Mouse (Mus musculus) kidney, postnatal 25 days (tissue): ENCODE results near the gene G6pc3.
A peak's percentile ranks its signal among the peaks of the same experiment; 100 is the strongest.

Experiments
- DNase-seq, 2 experiments: peaks; one replicate each; pipeline ENCODE4 v3.0.0; 2021; ENCODE audit warnings: mixed read lengths in 2 of 2

G6pc3 gene

DNA sequence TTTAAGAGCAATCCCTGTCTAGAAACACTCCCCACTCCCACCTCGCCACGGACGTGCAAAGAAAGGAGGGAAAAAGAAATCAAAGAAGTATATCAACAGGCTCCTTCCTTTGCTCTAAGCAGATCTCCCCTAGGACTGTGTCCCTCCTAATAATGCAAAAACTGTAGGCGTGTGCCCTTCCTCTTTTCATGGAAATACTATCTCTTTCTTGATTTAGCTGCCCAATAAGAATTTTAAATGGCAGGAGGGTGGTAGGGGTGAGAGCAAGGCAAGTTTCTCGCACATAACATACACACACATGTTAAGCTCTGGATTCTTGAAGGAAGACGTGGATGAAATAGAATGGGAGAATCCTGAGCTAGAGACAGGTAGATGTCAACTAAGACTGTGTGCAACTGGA lies 440 bp upstream of the G6pc3 start:
- no peak for DNase-seq

DNA sequence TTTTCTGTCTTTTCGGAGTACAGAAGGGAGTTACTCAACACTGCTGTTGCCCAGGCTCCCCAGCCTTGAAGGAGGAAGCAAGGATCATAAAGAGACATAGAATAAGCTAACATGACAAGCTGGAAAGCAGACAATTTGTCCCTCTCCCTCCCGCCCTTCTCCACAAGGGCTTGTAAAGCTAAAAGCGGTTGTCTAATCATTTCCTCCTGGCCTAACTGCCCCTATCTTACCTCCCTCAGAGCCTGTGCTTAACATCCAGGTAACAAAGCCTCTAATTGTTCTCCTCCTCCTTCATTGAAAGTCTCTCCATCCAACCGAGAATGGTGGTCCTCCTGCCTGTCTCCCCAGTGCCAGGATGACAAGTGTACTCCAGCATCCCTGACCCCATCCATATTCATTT lies 1.4 kb downstream of the G6pc3 start:
- DNase-seq: no peak

DNA sequence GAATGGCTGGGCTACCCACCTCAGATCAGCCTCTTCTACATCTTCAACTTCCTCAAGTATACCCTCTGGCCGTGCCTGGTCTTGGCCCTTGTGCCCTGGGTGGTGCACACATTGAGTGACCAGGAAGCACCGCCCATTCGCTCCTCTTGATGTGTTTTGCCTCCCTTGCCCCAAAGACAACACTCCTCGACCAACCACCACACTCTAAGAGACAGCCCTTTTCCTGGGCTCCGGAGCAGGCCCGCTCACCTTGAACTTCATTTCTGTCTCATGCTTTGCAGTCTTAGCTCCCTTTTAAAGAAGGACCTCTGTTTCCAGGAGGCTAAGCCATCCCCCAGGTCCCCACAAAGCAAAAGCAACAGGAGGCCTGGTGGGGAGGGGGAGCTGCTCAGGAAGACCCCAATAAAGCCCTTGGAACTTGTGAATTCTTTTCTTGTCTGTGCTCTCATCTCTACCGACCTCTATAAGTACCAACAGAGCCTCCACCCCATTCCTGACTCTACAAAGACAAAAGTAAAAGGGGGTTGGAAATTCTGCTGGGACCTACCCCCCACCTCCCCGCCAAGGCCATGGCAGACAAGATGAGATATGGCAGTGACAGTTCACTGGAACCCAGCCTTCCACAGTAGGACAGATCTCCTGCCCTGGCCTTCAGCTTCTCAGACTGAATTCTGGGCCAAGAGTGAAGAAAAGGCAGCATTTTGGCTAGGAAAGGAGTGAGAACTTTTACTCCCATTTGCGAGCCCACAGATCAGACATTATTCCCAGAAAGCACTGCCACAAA lies 4.4 kb downstream of the G6pc3 start:
- DNase-seq: no peak

DNA sequence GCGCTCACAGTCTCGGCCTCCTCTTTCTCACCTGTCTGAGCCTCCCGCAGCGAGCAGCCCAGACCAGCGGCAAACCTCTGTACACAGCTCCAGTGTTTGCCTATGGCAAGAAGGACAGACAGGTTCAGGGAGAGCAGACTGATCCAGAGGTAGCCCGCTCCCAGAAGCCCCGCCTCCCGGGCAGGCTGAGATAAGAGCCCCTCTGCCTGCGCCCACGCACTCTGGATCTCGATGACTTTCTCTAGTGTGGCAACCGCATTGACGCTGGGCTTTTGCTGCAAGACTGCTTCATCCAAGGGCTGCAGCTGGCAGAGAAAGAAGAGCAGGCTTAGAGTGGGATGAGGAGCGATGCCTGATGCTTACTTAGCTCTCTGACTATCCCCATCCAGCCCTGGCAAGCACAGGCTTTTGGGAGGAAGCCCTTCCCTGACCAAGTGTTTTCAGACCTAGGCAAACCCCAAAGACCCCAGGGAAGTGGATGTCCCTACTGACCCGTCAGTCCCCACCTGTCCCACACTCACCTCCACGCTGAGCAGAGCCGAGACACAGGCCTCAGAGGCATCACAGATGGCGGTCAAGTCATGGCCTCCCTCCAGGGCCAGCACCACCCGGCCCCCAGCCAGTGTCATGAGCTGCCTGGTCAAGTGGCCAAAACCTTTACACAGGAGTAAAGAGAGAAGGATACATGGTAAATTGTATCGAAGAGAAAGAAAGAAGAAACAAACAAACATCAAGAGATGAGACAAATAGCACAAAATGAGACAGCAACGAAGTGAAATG lies 6.8 kb downstream of the G6pc3 start:
- DNase-seq: peak in 1 of 2 experiments; percentile 35

DNA sequence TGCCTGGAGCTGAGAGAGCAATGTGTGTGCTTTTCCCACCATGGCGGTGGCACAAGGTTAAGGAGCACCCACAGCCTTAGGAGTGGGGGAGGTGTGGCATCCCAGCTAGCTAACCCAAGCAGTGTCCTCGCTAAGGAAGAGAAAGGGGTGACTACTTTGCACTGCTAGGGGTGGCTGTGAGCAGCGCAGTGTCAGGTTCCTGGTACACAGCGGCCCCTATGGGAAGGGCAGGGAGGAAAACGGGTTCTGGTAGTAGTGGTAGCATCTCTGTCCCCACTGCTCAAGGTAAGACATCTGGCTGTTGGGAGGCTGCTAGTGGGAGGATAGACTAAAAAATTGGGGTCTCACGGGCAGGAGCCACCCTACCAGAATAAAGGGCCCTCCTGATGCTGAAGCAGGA lies 8.8 kb downstream of the G6pc3 start:
- peak in 1 of 2 experiments; percentile 15 for DNase-seq

DNA sequence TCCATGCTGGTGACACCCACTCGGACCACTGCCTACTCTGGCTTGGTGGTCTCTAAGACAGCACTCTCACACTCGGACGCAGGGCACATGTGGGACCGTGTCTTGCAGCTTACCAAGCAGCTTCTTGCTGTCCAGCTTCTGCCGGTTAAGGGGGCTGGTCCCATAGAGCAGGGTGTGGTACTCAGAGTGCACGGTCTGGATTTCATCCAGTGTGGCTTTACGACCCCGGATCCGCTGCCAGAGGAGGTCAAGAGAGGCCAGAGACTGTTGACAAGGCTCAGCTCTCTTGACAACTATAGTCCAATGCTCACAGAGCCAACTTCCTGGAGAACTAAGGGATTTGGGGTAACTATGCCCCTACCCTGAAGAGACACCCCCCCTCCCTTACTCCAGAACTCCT lies 10.4 kb downstream of the G6pc3 start:
- DNase-seq: peak in 1 of 2 experiments; percentile 34

DNA sequence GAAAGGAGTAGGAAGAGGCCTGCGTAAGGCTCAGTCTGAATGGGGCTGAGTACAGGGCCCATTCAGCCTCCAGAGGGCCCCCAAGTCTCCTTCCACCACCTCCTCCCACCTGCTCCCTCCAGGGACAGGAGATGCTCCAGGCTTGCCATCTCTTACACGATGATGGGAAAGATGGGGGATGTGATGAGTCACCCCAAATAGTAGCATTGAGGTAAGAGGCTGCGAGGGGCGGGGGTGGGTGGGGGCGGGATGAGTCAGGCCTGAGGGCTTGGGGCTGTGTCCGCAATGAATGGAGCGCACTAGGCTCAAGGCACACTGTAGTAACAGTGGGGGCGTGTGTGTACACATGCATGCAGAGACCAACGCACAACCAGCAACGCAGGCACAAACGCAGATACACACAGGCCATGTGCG lies 12.0 kb downstream of the G6pc3 start:
- no peak for DNase-seq

DNA sequence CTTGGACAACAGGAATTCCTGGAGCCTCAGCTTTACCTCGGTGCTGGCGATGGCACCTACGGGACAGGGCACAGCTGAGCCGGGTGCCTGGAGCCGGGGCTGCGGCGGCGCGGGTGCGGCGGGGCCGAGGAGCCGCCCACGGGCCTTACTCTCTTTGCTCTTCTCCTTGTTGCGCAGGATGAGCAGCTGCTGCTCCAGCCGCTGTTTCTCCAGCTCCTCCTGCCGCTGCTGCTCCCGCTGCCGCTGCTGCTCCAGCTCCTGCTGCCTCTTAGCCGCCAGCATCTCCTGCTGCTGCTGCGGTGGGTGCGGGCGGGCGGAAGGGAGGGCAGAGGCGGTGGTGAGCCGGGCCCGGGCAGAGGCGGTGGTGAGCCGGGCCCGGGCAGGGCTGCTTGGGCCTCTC lies 17.1 kb downstream of the G6pc3 start:
- peak in 1 of 2 experiments; percentile 34 for DNase-seq

DNA sequence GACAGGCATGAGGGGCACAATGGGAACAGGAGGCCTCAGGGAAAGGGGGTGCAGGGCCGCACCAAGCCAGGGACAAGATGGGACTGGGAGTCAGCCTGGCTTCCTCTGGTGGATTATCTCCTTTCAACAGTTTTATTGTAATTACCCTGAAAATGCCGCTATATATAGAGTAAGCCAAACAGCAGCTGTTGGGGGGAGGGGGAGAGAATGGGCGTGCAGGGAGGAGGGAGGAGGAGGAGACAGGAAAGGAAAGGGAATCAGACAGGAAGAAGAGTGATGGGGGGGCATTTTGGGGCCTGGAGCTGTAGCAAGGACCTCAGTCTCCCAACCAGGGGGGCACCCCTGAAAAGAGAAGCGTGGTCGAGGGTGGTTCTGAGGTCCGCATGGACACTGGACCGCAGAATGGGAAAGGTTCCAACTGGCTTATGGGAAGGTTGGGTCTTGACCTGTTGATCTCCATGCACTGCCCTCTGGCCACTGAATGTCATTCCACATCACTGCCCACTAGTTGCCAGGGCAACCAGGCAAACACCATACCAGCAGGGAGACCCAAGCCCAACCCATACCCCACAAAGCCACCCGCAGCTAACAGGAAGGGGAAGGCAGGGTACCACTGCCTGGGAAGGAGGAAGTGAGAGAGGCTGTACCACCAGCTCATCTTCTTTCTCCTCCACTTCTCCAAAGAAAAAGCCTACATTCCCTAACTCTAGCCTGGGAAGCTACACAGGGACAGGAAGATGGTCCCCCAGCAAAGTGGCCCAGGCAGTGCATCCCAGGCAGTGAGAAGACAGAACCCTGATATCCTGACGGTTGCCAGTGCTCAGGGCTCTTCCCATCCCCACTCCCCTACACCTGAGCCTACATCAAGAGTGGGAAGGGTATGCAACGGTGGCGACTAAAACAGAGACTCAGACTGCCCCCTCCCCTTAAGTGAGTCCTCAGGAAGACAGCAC lies 18.7 kb downstream of the G6pc3 start:
- peak; percentile 36 to 62 for DNase-seq

DNA sequence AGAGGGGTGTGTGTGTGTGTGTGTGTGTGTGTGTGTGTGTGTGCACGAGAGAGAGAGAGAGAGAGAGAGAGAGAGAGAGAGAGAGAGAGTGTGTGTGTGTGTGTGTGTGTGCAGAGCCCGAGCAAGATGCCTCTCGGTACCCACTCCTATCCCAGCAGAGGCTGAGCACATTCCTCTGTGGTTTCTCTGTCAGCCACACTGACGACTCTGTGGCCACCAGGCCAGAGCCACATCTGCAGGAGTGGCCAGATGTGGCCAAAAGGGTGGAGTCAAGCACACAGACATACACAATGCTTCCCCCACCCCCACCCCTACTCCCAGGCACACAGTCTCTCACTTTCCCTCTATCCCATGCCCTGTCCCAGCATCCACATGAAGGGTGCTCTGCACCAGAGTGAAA lies 19.4 kb downstream of the G6pc3 start:
- no peak for DNase-seq

DNA sequence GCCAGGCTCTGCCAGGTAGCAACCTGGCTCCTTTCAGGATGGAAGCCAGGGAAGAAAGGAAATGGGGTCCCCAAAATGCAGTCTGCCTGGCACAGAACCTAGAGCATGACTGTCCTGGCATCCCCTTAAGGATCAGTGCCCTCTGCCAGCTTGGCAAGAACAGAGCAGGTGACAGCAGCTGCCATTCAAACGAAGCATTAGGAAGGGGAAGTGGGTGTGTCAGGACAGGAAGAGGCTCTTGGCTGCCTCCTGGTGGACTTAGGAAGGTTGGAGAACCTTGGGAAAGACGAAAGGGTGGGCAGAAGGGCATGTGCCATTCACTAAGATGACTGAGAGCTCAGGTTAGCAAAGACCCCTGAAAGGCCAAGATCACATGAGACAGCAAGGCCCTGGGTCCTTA lies 20.3 kb downstream of the G6pc3 start:
- peak; percentile 36 to 44 for DNase-seq

DNA sequence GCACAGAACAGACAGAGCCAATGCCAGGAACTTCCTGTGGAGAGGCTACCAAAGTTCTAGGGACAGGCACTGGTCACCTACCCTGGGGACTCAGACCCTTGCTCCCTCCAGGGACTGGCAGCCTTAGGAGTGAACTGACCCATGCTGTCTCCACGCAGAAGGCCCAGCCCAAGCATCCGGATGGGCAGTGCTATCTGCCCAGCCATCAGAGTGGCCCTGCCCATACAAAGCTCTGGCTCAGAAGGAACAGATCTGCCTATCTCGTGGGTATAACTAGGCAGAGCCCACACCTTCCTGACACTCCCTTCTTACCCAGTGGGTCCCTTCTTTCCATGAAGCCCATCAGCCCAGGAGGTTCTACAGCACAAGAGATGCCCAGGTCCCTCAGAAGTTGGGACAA lies 20.8 kb downstream of the G6pc3 start:
- peak in 1 of 2 experiments; percentile 40 for DNase-seq

DNA sequence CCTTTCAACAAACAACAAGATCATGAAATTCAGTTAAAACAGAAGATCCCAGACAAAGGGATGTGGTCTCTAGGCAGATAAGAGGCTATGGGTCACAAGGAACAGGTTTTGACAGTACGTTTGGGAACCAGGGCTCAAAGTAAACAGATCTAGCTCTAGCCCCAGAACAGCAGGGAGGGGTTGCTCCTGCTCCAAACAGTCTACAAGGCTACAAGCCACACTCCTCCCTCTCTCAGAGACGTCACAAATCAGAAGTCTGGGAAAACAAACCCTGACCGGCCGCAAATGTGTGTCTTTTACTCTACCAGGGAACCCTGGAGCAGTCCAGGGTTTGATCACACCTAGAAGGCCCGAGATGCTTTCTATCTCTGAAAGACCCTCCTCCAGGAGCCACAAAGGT lies 21.6 kb downstream of the G6pc3 start:
- DNase-seq: peak in 1 of 2 experiments; percentile 32

DNA sequence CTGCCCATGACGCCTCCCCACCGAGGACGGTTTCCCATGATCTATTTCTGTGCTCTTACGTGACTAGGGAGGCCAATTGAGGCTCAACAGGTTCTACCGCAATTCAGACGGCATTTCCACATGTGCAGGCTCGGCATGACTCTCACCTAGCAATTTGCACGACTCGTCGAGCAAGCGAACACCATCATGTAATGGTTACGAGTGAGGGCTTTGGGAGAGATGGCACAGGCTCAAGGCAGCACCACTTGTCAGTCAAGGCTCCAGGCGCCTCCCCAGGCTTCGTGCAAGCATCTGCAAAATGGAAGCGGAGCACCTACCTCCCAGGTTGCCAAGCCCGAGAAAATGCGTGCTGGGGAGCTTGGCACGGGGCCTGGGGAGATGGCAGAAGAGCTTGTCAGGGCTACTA lies 22.5 kb downstream of the G6pc3 start:
- DNase-seq: peak; percentile 46 to 57

DNA sequence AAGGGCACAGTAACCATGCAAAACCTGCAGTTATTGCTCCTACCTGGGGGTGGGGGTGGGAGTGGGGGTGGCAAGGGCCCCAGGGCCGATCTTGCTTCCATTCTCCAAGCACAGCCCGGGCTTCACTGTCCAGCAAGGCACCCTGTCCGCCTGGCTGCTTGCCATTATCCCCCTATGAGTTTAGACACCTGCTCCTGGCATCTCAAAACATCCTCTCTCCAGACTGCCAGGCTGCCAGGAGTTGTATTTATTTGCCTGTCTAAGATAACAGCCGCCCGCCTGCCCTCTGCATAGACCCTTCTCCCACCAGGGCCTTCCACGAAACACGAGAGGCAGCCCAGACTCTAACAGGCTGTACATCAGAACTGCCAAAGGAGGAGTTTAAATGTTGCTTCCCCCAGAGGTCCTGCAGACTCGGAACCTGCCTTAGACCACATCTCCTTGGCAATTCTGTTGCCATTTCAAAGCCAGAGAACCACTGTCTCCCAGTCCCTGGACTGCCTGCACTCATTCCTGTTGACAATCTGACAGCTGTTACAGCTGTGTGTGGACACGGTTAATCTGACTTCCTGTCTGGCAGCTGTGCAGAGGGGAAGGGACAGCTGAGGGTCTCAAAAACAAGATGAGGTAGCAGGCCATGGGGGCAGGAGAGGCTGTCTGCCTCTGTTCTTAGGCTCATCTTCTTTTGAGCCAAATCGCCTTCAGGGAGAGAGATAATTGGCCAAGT lies 25.2 kb downstream of the G6pc3 start:
- DNase-seq: peak in 1 of 2 experiments; percentile 57

DNA sequence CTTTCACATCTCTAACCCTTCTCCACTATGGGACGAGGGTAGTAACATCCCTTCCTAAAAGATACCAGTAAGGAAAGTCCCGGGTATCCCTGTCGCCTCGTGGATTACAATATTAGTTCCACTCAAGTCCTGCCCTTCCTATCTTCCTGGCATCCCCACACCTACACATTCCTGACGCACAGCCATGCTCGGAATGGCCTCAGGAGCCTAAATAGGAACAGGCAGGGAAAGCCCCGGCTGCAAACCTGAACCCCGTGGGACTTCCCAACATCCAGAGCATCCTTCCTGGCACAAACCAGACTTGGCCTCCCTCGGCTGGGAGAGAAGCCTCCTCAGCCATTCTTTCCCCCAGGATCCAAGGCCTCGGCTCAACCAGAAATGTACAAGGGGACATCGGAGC lies 26.1 kb downstream of the G6pc3 start:
- peak in 1 of 2 experiments; percentile 37 for DNase-seq

DNA sequence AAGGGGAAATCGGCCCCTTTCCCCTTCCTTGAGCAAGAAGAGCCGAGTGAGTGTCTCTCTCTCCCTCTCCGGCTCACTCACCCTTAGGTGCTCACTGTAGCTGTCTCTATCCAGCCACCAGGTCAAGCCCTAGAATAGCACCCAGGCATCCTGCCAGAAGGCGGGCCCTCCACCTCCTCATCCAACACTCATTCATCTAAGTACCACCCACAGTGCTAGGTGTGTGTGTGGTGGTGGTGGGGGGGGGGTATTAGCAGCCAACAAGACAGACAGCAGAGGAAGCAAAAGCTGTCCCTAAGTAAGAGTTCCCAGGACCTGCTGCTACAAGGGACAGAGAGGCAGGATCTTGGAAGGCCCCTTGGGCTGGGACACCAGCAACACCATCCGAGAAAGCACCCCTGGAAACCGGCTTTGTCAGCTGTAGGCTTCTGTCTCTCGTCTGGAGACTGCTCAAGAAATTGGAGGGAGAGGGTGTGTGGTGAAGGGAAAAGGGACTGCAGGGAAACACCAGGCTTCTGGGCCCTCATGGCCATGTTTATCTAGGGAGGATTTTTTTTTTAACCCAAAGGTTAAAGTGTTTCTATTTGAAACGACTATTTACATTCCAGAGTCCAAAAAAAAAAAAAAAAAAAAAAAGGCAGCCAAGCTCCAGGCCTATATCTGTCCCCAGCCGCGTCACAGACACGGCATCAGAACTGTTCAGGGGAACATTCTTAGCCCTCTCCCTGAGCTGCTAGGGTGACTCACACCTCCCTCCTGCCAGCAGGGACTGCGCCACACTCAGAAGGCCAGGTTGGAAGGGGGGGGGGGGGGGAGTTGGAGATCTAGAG lies 26.9 kb downstream of the G6pc3 start:
- peak; percentile 87 to 92 for DNase-seq

DNA sequence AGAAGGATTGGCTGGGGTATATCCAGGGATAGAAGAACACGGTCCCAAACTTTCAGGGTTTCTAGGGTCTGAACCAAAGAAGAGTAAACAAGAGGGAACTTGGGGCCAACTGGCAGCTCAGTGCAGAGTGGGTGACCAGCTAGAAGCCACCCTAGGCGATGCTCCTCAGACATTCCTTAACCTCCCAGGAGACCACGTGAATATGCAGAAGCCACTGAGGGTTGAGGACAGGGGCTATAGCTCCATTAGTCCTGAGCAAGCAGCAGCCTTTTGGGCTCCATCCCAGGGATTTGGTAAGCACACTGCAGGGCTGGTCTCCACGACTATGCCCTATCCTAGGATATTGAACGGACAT lies 27.4 kb downstream of the G6pc3 start:
- peak in 1 of 2 experiments; percentile 33 for DNase-seq

DNA sequence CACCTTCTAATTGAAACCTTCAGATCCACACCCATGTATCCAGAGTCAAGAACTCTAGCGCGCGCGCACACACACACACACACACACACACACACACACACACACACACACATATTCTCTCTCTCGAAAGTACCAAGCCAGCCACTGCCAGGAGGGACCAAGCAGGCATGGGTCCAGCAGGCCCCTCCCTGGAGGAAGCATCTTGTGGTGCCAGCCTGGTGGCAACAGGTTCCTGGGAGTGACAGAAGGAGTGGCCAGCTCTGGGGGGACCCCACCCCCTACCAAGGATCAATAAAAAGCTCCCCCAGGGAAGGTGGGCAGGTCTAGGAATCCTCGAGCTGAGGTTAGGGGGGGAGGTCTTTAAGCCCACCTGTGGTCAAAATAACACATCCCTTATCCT lies 28.0 kb downstream of the G6pc3 start:
- DNase-seq: peak in 1 of 2 experiments; percentile 60

DNA sequence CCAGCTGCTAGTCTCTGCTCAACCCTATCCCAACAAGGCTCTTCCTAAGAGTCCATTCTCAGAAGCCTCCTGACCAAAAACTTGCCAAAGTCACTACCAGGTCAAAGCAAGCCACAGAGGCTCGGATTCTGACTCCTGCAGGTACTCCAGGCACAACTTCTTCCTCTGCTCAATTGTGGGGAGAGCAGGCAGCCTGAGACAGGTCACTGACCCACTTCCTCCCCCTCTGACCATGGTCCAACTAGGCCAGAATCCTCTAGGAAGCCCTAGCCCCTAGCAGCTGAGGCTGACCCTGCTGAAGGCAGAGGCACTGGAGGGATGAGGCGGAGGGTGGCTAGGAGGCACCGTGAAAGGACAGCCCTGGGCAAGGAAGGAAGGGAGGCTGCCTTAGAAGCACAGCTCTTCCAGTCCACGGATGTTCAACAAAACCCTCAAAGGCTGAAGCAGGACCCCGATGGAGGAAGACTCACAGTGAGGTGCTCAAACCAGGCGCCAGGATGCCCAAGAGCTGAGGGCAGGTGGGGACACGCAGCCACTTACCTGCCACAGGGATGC lies 28.5 kb downstream of the G6pc3 start:
- DNase-seq: peak in 1 of 2 experiments; percentile 70

DNA sequence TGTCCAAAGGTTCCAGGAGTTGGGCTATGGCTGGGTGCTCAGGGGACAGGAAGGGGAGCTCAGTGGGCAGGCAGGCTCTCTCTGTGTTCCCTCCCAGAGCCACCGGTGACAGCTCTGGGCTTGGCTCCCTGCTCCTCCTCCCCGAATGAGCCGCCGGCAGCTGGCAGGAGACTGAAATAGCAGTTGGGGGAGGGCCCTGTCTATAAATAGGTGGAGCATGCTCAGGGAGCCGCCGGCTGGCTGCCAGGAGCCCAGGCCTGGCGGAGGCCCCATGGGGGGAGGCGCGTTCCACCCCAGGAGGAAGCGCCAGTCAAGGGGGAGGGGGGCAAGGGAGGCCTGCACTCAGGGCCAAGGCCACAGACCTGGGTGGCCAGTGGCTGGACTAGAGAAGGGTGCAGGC lies 29.4 kb downstream of the G6pc3 start:
- DNase-seq: peak; percentile 98 to 99
